Mouse (Mus musculus) testis, adult 2 months (tissue): Measurements from ENCODE around the gene Hist1h3d.
"Not testable (repeated sequence)": the region's sequence is repeated elsewhere in the genome, so short reads cannot be mapped to it uniquely, and the experiment has no call there.

Experiments
- CTCF ChIP-seq: fragments of 200-500 bp; IDR thresholded peaks from 2 replicates; pipeline ENCODE4 v1.5.1; 2012; ENCODE audit warnings: low read depth, mild to moderate bottlenecking, inconsistent platforms, low read length, moderate library complexity; ENCODE audit not compliant: control insufficient read depth, insufficient read depth, insufficient replicate concordance
- POLR2A ChIP-seq: fragments of 200-500 bp; IDR thresholded peaks from 2 replicates; pipeline ENCODE4 v1.6.1; 2012; ENCODE audit warnings: low read depth, mild to moderate bottlenecking, inconsistent platforms, low read length, moderate library complexity; ENCODE audit not compliant: control insufficient read depth

GRCm38 (mm10) chr13:23561883-23562659 lies 13.5 kb upstream of the Hist1h3d start, which contains the start of gene Hist1h3e:
- TF ChIP-seq CTCF: not testable (repeated sequence)
- TF ChIP-seq POLR2A: peak; percentile 83
